Mouse (Mus musculus) heart, adult 8-10 months (tissue): ENCODE data around the gene Ftl1-ps1. TPM values are rescaled to one million over a fixed set of nuclear protein-coding genes. Genes with fewer than 3 reads are reported as not detected.

Experiments
- DNase-seq: peaks from one replicate; pipeline ENCODE4 v3.0.0; 2022; ENCODE audit warnings: low spot score
- microRNA-seq: library from miRNA; unstranded; fragments of <30 nt; microRNA quantifications from one replicate; pipeline ENCODE4 v1.2.0, GENCODE M21; 2022
- total RNA-seq, 4 experiments: library from RNA; stranded (reverse); gene quantifications; 2 replicates each; pipeline ENCODE4 v1.2.4; 2022

Gene Ftl1-ps1
- 100 to 1,000 TPM; 219 to 383 (median 285) TPM for total RNA-seq

DNA sequence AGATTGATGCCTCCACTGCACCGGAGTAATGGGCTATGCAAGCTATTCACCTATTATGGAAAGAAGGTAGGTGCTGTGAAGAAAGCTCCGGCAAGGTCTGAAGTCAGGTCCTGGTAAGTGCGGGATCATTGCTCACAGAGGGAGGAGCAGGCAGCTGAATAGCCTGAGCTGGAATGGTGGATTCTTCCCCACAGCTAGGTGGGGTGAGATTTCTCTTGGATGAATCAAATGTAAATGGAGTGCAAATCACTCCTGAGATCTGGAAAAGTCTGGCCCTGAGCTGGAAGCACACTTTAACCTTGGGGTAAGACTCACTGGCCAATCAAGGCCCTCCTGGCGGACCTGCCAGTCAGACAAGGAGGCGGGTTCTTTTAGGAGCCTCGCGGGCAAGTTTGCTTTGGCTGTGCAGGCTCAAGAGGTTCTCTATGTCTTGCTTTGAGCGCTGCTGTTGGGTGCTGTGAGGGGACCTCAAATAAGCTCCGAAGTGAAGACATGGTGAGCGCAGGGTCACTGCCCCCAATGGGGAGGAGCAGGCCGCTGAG lies at the start of gene Ftl1-ps1:
Gene Ftl1-ps1, plus strand, starts transcription at position 397 of the 542 bp plus-strand sequence.
- DNase-seq = no peak

GRCm38 (mm10) chr13:74350435-74350906 lies 49.0 kb upstream of the Ftl1-ps1 start:
- DNase-seq = no peak

GRCm38 (mm10) chr13:74356491-74356890 lies 43.0 kb upstream of the Ftl1-ps1 start:
- DNase-seq = no peak

- DNase-seq = no peak
Measured at GRCm38 (mm10) chr13:74362218-74362617, 37.3 kb upstream of the Ftl1-ps1 start.

DNA sequence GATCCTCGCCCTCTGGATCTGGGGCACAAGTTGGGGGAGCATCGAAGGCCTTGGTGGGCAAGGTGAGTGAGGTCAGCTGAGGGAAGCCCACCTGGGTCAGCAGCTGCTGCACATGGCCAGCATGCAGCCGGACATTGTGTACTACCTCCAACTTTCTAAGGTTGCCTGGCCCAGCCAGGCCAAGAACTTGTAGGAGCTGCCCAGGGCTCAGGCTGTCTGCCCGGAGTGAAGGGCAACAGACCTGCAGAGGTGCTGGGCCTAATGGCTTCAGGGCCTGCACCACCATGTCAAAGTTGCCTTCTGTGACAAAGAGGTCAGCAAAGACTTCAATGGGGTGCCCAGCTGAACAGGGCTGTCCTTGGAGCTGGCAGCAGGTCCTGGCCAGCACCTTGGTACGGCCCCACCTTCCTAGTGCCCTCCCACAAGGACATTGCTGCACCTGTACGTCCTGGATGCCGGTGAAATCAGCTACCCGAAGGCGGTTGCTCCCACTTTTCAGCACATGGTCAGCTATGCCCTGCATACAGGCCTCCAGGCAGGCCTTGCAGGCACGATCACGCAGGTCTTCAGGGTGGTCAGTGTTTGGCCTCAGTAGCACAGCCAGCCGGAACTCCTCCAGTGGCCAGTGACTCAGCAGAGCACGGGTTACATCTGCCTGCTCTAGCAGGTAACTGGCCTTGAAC lies 36.2 kb upstream of the Ftl1-ps1 start:
- DNase-seq = no peak

DNA sequence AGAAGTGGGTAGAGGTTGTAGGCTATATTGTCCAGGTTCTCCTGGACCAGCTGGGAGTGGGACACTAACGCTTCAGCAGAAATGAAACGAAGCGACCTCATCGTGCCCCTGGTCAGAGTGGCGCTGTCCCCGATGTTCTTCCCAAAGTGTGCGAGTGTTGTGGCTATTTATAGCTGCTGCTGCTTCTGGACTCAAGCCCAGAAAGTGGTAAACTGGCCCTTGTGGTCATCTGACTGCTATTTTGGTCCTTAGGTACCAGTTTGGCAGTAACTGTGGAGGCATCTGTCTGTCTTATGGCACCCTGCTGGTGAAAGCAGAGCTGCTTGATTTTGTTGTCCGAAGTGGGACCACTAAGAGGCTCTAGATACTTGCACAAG lies 35.6 kb upstream of the Ftl1-ps1 start, which contains the start of gene Lrrc14b:
Gene Lrrc14b, minus strand, starts transcription at position 147 of the 377 bp plus-strand sequence.
- peak; percentile 74 for DNase-seq

DNA sequence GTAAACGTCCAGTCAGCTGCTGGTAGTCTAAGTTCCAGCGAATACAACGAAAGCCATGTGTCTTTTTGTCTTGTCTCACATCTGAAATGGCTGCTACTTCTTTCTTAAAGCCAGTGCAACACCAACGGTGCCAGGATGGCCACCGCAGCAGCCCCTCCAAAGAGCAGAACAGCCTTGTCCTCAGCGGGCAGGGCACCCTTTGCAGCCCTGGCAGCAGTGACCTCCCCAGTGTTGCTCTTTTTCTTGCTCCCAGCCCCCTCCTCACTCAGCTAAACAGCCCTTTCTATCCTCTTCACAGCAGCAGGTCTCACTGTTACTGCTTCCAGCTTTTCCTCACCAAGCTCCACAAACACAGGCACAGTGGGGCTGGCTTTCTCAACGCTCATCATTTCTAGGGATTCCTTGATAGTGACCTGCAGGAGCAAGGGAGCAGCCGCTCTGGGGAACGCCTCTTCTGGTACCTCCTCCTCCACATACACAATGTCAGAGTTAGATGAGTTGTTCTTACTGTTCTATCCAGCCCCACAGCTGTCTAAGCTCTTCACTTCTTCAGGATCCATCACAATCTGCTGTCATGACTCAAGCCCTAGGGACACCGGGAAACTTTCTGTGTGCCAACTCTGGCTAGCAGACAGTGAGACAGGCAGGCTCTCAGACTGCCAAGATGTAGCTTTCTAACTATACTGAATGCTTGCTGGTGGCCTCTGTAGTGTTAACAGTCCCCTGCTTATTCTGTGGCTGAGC lies 17.8 kb upstream of the Ftl1-ps1 start:
- DNase-seq = no peak

GRCm38 (mm10) chr13:74382289-74382688 lies 17.2 kb upstream of the Ftl1-ps1 start:
- DNase-seq = no peak

DNA sequence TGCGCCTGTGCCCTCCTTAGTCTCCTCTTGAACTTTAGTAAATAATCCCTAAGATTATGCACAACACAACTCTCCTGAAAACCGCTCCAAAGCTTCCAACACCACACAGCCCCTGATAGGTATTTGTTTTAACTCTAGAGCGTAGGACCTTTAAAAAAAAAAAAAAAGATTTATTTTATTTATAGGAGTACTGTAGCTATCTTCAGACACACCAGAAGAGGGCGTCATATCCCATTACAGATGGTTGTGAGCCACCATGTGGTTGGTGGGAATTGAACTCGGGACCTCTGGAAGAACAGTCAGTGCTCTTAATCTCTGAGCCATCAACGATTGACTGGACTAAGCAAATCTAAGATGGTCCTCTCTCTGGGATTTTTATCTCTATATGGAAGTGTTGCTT lies 9.8 kb upstream of the Ftl1-ps1 start:
- no peak for DNase-seq

DNA sequence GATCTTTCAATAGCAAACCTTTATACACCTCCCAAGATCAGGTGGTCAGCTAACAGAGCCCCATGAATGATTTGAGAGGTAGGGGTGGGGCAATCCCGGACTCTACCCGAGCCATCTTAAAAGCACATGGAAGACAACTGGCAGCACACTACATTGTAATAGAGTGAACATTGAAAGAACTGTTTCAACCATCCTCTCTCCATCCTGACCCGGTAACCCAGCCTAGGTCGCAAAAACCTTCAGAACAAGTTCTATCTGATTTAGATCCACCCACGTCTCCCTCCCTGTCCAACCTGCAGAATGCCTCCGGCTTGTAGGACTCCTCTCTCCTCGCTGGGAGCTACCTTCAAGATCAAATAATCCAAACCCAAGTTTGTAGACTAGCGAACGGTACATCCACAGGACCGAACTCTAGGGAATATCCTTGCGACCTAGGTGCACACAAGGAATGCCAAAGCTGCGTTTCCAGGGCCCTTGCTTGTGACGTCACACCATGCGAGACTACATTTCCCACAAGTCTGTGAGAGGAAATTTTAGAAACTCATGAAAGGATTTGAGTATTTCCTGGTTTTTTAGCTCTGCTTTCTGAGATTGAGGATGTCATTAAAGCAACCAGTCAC lies 9.0 kb upstream of the Ftl1-ps1 start, which contains the start of gene Zfp72:
Gene Zfp72, minus strand, starts transcription at position 466 of the 620 bp plus-strand sequence.
- DNase-seq = peak; percentile 84

GRCm38 (mm10) chr13:74391156-74391555 lies 8.3 kb upstream of the Ftl1-ps1 start:
- DNase-seq = no peak

GRCm38 (mm10) chr13:74439895-74440294 lies 40.4 kb downstream of the Ftl1-ps1 start:
- no peak for DNase-seq

Small RNA genes lying within 50 kb of the gene (microRNA-seq; reads per million reads assigned to microRNA genes)
- gene Mir692-3 = not detected

Other genes starting within 250 kb of the Ftl1-ps1 start
- 10 to 100 TPM; 45.2 to 52.7 (median 51.4) TPM for gene Exoc3, start 191.0 kb upstream of the Ftl1-ps1 start, total RNA-seq
- 1 to 10 TPM in 2 of 4 experiments, under 1 TPM in 2; 0.82 to 2.5 (median 1.4) TPM for gene Ahrr, start 107.4 kb upstream of the Ftl1-ps1 start, total RNA-seq
- 10 to 100 TPM; 42.0 to 52.1 (median 42.9) TPM for gene Pdcd6, start 82.1 kb upstream of the Ftl1-ps1 start, total RNA-seq
- 1,000 to 10,000 TPM; 1,332 to 1,570 (median 1,418) TPM for gene Sdha, start 49.4 kb upstream of the Ftl1-ps1 start, total RNA-seq
- gene Ccdc127, start 49.4 kb upstream of the Ftl1-ps1 start, total RNA-seq = 10 to 100 TPM; 45.4 to 51.8 (median 48.5) TPM
- 10 to 100 TPM; 82.4 to 97.3 (median 86.2) TPM for gene Lrrc14b, start 35.7 kb upstream of the Ftl1-ps1 start, total RNA-seq
- gene Zfp72, start 8.9 kb upstream of the Ftl1-ps1 start, total RNA-seq = 1 to 10 TPM; 3.1 to 3.6 (median 3.4) TPM
- 1 to 10 TPM; 5.4 to 7.4 (median 5.9) TPM for gene Zfp825, start 94.3 kb downstream of the Ftl1-ps1 start, total RNA-seq
- 10 to 100 TPM; 33.7 to 53.2 (median 42.0) TPM for gene Erap1, start 239.9 kb downstream of the Ftl1-ps1 start, total RNA-seq